Mouse (Mus musculus) cerebellum, adult 2 months (tissue): ENCODE measurements around the gene Sntb2. TPM values are rescaled to one million over a fixed set of nuclear protein-coding genes. Genes with fewer than 3 reads are reported as not detected.

Experiments used
- DNase-seq, 2 experiments: peaks; one replicate each; pipeline ENCODE4 v3.0.0; 2021
- H3K27ac ChIP-seq: fragments of 200-500 bp; 2 replicates; pipeline ENCODE4 v1.5.1; 2012; ENCODE audit warnings: low read length, control low read depth, inconsistent platforms; ENCODE audit not compliant: insufficient read depth
- H3K27me3 ChIP-seq: fragments of 200-500 bp; 2 replicates; pipeline ENCODE4 v1.6.1; 2012; ENCODE audit warnings: inconsistent platforms, mild to moderate bottlenecking, low read length, moderate library complexity; ENCODE audit not compliant: control insufficient read depth, insufficient read depth
- H3K4me1 ChIP-seq: fragments of 200-500 bp; 2 replicates; pipeline ENCODE4 v1.6.1; 2011; ENCODE audit warnings: low read length; ENCODE audit not compliant: control insufficient read depth, insufficient read depth
- H3K4me3 ChIP-seq: fragments of 200-500 bp; replicated peaks from 2 replicates; pipeline ENCODE3; 2011; ENCODE audit warnings: mild to moderate bottlenecking, low read depth, low read length, control low read depth; ENCODE audit not compliant: insufficient read depth
- CTCF ChIP-seq: fragments of 200-500 bp; IDR thresholded peaks from 2 replicates; pipeline ENCODE4 v1.5.1; 2011; ENCODE audit warnings: low read depth, mild to moderate bottlenecking, control low read depth, low read length, moderate library complexity, borderline replicate concordance; ENCODE audit not compliant: insufficient read depth
- POLR2A ChIP-seq: fragments of 200-500 bp; IDR thresholded peaks from 2 replicates; pipeline ENCODE4 v1.6.1; 2011; ENCODE audit warnings: low read length, control low read depth, borderline replicate concordance; ENCODE audit not compliant: insufficient read depth
- WGBS: fragments of 180-500 bp; shearing (Covaris S2); methylation state at CpG from one replicate; pipeline ENCODE4 v1.1.7; 2018; 5-methylcytosine and 5-hydroxymethylcytosine counted together
- polyA plus RNA-seq: library from polyadenylated mRNA; depleted of rRNA; stranded (reverse); fragments of >200 nt; gene quantifications from 2 replicates; pipeline ENCODE4 v1.2.3, GENCODE M21; 2012

Sntb2 gene
- polyA plus RNA-seq, 1 experiment: 5.8 TPM

- DNase-seq: no peak
- no peak overlapping the region for H3K4me3 ChIP-seq
- TF ChIP-seq POLR2A (no peak), CTCF (no peak)
- H3K27ac ChIP-seq: no peak overlapping the region
- H3K4me1 ChIP-seq: peaks cover under 1% of the 10 kb centered on the region; the same call in 1 of the 2 replicates
- no peaks in the 10 kb centered on the region for H3K27me3 ChIP-seq
- WGBS: 78% methylated on average over 5 of the region's 5 CpGs
Measured at GRCm38 (mm10) chr8:106899473-106899872, 36.1 kb upstream of the Sntb2 start.

- Histone ChIP-seq H3K4me3 (no peak overlapping the region), H3K27me3 (no peaks in the 10 kb centered on the region), H3K27ac (no peak overlapping the region), H3K4me1 (no peaks in the 10 kb centered on the region)
- peak in 1 of 2 experiments; percentile 41 for DNase-seq
- TF ChIP-seq POLR2A (no peak), CTCF (peak; percentile 42)
- 58% methylated on average over 17 of the region's 17 CpGs for WGBS
Measured at GRCm38 (mm10) chr8:106905727-106906480, 29.6 kb upstream of the Sntb2 start.

GRCm38 (mm10) chr8:106906635-106907034 lies 28.9 kb upstream of the Sntb2 start:
- TF ChIP-seq CTCF (no peak), POLR2A (no peak)
- Histone ChIP-seq H3K27me3 (no peaks in the 10 kb centered on the region), H3K27ac (no peak overlapping the region), H3K4me1 (no peaks in the 10 kb centered on the region), H3K4me3 (no peak overlapping the region)
- 94% methylated on average over 6 of the region's 6 CpGs for WGBS
- DNase-seq: no peak

- no peak overlapping the region for H3K27ac ChIP-seq
- no peaks in the 10 kb centered on the region for H3K4me1 ChIP-seq
- TF ChIP-seq POLR2A (no peak), CTCF (no peak)
- DNase-seq: no peak
- WGBS: 92% methylated on average over 6 of the region's 6 CpGs
- no peaks in the 10 kb centered on the region for H3K27me3 ChIP-seq
- no peak overlapping the region for H3K4me3 ChIP-seq
Measured at GRCm38 (mm10) chr8:106907450-106907849, 28.1 kb upstream of the Sntb2 start.

GRCm38 (mm10) chr8:106908291-106908690 lies 27.3 kb upstream of the Sntb2 start:
- DNase-seq: no peak
- H3K4me1 ChIP-seq: no peaks in the 10 kb centered on the region
- 61% methylated on average over 7 of the region's 7 CpGs for WGBS
- H3K4me3 ChIP-seq: no peak overlapping the region
- TF ChIP-seq CTCF: no peak
- TF ChIP-seq POLR2A: no peak
- H3K27me3 ChIP-seq: no peaks in the 10 kb centered on the region
- no peak overlapping the region for H3K27ac ChIP-seq

- Histone ChIP-seq H3K27ac (no peak overlapping the region), H3K4me1 (no peaks in the 10 kb centered on the region), H3K4me3 (no peak overlapping the region), H3K27me3 (no peaks in the 10 kb centered on the region)
- no peak for DNase-seq
- WGBS: 95% methylated on average over 10 of the region's 10 CpGs
- no peak for TF ChIP-seq POLR2A
- no peak for TF ChIP-seq CTCF
Measured at GRCm38 (mm10) chr8:106913631-106914030, 21.9 kb upstream of the Sntb2 start.

GRCm38 (mm10) chr8:106919721-106920394 lies 15.7 kb upstream of the Sntb2 start:
- Histone ChIP-seq H3K27ac (no peak overlapping the region), H3K4me3 (no peak overlapping the region), H3K27me3 (no peaks in the 10 kb centered on the region), H3K4me1 (no peaks in the 10 kb centered on the region)
- DNase-seq: no peak
- WGBS: 73% methylated on average over 8 of the region's 8 CpGs
- no peak for TF ChIP-seq POLR2A
- no peak for TF ChIP-seq CTCF

- DNase-seq: no peak
- Histone ChIP-seq H3K27me3 (no peaks in the 10 kb centered on the region), H3K4me1 (no peaks in the 10 kb centered on the region), H3K4me3 (no peak overlapping the region), H3K27ac (no peak overlapping the region)
- WGBS: 97% methylated on average over 5 of the region's 5 CpGs
- TF ChIP-seq POLR2A (no peak), CTCF (no peak)
Measured at GRCm38 (mm10) chr8:106920395-106920741, 15.2 kb upstream of the Sntb2 start.
